Mouse (Mus musculus) frontal cortex, adult (tissue): ENCODE results near the gene Pik3ca.
A peak's percentile ranks its signal among the peaks of the same experiment; 100 is the strongest.

Experiments used
- ATAC-seq: cut with Nextera tagmentation; 2 replicates; pipeline ENCODE4 v1.9.2; 2017; ENCODE audit warnings: mild to moderate bottlenecking, moderate library complexity, mixed read lengths; ENCODE audit not compliant: low TSS enrichment

The Pik3ca gene

DNA sequence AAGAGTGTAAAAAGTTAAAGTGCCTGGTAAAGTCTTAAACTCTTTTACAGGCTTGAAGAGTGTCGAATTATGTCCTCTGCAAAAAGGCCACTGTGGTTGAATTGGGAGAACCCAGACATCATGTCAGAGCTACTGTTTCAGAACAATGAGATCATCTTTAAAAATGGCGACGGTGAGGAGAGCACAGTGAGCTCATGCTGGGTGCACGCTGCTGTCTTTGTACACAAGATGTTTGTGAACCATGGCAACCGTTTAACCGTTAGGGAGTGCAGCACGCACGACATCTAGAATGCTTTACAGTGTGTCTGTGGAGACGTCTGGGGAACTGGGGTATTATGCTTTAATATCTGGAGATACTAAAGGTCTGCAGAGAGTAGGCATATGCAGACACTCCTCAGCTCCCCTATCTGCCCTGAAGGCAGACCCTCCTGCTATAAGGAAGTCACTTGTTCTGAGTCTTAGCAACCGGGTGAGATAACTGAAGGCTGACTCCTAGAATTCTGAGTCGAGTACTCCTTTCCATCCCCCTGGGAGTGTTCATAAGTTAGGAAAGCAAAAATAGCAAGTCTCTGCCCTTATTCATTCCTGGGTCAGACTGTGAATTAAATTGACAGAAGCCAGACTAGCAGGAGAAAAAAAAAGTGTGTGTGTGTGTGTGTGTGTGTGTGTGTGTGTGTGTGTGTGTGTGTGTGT, 57.0 kb downstream of the Pik3ca start:
- ATAC-seq, result no peak

DNA sequence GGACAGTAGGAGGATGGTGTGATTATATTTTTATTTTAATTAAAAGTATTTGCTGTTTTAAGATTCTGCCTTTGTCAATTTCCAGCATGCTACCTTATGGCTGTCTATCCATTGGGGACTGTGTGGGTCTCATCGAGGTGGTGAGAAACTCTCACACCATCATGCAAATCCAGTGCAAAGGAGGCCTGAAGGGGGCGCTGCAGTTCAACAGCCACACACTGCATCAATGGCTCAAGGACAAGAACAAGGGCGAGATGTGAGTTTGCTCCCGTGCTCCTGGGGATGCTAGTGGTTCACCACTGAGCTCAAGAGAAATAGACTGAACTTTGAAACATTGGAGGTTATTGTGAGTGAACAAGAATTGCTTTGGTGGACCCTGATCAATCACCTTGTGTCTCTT, 62.3 kb downstream of the Pik3ca start:
- no peak for ATAC-seq

DNA sequence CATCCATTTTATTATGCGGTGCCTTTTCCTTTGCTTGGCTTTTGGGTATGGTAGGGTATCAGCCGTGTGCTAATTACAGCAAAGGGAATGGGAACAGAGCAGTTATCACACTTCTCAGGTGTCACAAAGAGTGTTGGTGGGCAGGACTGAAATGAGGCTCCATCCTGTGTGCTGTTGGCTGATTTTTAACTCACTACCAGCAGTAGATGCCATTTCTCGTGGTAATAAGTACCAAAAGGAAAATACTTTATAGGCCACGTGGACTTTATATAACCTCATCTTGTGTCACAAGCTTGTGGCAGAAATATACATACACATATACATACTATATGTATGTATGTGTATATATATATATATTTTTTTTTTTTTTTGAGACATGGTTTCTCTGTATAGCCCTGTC, 69.8 kb downstream of the Pik3ca start:
- ATAC-seq, result no peak

DNA sequence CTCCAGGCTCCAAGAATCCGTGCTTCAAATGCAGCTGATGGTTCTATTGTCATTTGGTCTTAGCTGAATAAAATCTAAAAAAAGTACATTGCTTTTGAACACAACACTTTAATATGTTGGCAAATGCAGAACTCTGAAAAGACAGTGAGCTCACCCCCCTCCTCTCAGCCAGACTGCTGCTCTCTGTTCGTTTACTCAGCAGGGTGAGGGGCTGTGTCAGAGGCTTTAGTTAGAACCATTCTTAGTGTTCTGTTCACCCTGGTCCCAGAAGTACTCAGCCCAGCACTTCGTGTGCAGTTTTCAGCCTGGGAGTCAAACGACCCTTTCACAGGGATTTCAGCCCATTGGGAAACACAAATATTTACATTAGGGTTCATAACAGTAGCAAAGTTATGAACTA, 70.9 kb downstream of the Pik3ca start:
- no peak for ATAC-seq

DNA sequence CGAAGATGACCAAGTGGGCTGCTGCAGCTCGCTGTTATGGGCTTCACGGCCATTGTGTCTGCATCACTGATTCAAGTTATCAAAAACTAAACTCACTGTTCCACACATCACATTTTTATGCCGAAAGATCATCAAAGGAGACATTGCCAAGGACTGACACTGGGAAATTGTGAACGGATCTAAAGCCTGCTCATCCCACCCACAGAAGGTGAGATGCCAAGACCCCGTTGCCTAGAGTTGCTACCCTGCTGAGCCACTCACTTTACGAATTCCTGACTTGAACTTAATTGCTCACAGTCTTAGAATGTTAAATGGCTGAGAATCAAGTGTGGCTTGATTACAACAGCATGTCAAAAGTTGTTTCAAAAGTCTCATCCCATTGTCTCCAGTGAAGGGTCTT, 73.0 kb downstream of the Pik3ca start:
- ATAC-seq, result no peak

DNA sequence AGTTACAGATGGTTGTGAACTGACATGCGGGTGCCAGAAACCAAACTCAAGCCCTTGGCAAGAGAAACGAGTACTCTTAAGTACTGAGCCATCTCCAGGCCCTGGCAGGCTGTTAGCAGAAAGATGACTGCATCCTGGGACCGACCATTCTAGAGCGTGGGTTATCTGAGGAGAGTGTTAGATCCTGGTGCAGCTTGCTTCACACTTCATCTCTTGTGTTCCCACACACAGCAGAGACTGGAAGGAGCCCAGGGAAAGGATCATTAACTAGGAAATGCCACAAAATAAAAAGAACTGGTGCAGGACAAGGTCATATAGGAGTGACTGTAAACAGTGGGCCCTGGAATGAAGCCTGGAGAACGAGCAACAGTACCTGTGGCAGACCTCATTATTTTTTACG, 73.6 kb downstream of the Pik3ca start:
- peak; percentile 98 for ATAC-seq

DNA sequence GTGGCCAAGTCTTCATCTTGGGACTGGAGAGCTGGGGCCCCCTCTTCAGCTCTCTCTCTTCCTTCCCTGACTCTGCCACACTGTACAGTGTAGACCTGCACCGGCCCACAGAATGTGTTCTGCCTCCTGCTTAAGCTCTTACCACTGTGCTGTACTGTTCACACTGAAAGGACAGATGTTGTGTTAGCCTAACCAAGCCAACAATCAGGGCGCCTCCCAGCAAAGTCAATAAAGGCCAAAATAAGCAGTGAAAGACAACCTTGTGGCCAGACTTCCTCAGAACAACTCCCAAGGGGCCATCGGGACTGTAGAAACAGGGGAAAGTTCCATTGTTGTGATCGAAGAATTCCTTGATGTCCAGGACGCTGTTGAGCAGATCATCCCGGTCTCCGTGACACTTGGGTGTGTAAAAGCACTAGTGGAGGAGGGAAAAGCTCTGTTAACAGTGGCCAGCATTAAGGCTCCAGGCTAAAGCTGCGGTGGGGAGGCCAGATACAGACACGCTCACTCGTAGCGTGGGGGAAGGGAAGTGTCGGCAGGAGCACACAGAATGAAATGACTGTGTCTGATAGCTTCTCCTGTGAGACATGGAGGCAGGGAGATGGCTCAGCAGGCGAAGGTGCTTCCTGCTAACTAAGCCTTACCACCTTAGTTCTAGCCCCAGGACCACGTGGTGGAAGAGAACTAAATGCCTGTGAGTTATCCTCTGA, 74.9 kb downstream of the Pik3ca start:
- no peak for ATAC-seq

DNA sequence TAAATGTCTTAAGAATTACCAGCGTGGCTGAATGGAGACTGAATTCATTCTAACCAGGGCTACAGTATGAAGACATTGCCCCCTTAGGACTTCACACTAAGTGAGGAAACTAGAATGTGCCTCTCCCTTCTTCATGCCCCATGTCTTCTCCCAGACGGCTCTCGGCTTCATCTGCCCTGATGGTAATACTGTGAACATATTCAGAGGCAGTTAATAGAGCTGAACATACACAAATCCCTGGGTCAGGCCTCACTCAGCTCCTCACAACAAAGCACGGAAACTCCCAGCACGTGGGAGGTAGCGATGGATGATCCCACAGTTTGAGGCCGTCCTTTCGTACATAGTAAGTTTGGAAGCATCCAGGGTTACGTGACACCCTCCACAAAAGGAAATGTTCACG, 75.7 kb downstream of the Pik3ca start:
- ATAC-seq, result no peak

DNA sequence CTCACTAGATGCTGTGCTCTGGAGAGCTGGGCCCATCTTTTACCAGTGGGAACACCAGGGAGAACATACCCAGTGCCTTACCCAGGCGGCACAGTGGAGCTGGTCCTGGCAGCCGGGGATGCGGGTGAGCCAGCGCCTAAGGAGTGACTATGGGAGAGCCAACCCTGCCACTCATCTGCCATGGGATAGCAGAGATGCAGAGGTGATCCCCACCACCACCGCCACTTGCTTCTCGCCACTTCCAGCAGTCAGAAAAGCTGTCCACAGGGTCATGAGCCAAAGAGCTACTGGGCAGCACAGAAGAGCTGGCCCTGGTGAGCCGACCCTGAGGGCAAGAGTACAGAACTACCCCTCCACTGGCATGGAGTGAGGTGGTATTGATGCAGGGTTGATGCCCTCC, 82.5 kb downstream of the Pik3ca start:
- ATAC-seq, result no peak

DNA sequence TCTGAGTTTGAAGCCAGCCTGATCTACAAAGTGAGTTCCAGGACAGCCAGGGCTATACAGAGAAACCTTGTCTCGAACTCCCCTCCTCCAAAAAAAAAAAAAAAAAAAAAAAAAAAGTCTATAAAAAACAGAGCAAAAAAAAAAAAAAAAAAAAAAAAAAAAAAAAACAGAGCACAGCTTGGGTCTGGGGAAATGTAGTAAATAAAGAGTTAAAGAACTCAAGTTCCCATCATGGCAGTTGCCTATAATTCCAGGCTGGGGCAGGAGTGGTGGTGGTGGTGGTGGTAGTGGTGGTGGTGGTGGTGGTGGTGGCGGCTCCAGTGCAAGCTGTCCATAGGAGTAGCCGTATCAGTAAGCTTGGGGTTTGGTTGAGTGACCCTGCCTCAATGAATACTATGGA, 85.6 kb downstream of the Pik3ca start:
- ATAC-seq, result no peak

DNA sequence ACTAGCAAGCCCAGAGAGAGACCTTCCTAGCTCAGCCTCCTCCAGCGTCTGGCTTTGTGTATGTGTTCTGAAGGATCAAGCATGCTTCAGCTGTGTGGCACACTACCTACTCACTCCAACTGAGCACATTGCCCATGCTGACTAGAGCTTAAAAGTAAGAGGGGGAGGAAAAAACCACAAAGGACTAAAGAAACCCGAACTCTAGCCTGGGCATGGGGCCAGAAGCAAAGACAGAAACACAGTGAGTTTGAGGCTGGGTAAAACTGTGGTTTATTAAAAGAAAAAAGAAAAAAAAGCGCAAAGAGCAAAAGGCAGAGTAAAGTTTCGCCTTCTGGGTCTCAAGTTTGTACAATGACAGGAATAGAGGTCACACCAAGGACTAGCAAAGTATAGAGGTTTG, 89.1 kb downstream of the Pik3ca start:
- ATAC-seq, result no peak

DNA sequence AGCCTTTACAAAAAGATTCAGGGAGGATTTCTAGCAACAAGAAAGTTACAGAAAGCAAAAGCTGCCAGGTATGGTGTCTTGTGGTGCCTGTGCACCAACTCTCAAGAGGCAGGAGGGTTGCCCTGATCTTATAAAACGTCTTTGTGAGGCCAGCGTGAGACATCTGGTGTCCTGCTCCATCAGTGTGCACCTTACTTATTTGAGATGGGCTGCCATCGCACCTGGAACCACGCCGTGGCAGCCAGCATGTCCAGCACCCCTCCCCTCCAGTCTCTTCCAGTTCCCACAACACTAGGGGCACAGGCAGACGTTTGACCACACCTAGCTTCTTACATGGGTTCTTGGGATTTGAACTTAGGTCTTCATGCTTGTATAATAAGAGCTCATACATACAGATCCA, 90.7 kb downstream of the Pik3ca start:
- ATAC-seq, result no peak

DNA sequence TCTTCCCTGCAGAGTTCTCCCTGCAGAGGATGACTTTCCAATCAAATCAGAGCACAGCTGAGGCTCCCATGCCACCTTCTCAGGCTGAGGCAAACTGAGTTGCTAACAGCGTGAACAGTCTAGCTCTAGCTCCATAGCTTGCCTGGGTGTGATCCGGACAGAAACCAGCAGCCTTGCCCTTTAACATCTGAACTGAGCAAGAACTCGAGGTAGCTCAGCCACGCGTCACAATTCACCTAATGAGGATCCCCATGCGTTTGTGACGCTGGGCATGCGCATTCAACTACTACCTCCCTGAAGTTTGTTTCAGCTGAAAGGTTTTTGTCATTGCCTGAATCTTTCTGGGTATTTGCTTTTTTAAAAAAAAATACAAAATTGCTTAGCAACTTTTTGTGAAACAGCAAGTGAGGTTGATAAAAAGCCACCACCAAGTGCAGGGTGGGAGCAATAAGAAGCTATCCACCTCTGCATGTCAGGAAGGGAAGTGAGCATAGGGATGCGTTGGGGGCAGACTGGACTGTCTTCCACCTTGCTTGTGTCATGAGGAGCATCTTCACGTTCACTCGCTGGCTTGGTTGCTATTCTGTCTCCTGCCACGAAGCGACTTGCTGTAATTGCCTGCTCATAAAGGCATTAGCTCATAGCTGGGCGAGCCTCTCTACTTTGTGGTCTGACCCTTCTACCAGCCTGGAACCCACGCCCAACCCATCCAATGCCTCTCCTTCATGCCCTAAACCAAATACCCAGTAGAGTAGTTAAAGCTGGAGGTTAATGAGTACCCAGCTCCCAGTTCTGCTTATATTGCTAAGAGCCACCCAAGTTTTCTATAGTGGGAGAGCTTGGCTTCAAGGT, 92.8 kb downstream of the Pik3ca start:
- ATAC-seq, result no peak

DNA sequence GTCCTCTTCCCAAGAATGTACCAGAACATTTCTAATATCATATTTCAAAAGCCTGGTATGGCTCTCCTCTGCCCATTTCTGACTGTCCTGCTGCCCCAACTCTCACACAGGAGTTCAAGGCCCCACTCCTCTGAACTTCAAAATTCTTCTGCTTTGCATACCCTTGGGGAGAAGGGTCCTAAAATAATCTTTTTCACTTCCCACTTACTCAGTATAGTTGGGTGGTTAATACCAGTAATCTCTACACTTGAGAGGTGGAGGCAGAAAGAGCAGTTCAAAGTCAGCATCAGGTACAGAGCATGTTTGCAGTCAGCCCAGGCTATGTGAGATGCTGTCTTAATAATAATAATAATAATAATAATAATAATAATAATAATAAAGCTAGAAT, 93.5 kb downstream of the Pik3ca start:
- ATAC-seq, result no peak

DNA sequence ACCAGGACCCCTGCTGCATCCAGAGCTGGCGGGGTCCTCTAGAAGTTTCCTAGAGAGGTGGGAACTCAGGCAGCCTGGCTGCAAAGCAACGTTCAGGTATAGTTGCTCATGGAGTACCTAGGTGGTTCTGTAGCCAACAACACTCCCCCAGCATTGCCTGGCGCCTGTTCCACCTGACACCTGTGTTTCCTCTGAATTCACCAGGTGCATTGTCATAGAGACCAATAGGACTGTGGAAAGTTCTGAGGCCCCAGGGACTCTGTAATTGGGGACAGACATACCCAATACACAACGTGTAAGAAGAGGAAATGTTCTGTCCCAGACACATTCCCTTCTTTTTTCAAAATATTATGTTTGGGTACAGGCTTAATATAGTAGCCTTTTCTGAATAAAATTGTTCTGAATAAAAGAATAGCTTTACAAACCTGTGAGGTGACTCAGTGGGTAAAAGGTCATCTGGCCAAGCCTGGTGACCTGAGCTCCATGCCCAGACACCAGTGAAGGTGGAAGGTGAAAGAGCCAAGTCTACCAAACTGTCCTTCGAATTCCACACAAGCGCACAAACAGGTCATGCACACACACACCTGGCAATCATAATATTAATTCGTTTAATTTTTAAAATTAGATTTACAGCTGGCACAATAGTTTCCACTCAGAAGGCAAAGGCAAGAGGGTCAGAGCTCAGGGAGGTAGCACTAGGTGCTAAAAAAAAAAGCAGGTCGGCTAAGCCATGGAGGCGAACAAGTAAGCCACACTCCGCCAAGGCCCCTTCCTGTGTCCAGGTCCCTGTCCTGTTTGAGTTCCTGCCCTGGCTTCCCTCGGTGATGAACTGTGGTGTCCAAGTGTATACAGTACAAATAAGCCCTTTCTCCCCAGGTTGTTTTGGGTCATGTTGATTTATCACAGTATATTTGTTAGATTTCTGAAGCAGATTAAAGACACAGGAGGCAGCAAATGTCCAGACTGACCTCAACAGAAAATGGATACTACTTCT, 94.9 kb downstream of the Pik3ca start, which contains the start of gene Kcnmb3:
TSS of gene Kcnmb3 (minus strand) at position 135 of the 994 bp plus-strand sequence.
- ATAC-seq, result no peak

DNA sequence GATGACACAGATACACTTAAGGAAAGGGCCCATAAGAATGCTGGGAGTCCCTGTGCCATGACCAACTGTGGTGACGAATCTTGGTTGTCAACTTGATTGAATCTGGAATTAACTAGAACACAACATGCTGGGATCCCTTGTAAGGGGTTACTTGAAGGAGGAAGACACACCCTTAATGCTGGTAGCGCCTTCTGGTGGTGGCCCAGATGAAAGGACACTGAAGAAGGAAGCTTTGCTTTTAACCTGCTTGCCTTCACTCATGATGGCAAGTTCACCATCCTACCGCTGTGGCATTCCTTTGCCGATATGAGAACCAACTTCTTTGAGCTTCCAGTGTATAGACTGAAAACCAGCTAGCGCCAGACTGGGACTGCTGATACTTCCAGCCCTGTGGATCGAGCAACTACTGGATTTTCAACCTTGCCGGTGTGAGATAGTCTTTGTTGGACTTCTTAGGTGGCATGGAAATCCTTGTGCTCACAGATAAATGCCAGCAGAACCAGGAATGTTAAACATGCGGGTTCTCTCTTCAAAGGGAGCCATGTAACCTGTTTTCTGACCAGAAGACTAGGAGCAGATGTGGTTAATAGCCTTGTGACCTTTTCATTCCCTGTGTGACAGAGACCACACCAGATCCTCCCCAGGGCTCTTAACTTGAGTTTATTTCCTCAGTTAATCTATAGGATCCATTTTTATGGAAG, 97.1 kb downstream of the Pik3ca start:
- ATAC-seq, result no peak

DNA sequence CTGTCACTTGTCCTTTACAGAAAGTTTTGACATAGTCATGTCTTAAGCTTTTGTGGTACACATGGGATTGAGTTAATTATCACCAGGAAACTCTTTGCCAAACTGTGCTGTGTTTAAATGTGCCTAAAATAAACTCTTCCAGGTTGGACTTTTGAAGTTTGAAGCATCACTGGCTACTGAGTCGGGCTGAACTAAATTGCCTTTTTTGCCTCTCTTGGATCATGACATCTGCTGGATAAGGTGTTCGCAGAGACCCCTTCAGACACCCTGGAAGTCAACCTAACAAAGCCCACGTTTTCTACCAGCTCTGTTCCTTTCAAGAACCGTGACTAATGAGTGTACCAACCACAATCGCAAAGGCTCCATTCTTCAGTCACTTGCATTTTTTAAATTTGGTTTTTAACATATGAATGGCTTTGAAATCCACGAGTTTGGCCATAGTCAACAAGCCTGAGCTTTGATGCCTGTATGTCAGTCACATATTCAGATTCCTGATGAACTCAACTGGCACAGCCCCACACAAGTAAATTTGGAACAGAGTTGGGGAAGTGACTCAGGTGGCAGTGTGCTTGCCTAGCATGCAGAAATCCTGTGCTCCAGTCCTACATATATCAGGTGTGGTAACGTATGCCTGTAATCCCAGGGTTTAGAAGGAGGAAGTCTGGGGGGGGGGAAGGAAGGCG, 97.8 kb downstream of the Pik3ca start:
- no peak for ATAC-seq

DNA sequence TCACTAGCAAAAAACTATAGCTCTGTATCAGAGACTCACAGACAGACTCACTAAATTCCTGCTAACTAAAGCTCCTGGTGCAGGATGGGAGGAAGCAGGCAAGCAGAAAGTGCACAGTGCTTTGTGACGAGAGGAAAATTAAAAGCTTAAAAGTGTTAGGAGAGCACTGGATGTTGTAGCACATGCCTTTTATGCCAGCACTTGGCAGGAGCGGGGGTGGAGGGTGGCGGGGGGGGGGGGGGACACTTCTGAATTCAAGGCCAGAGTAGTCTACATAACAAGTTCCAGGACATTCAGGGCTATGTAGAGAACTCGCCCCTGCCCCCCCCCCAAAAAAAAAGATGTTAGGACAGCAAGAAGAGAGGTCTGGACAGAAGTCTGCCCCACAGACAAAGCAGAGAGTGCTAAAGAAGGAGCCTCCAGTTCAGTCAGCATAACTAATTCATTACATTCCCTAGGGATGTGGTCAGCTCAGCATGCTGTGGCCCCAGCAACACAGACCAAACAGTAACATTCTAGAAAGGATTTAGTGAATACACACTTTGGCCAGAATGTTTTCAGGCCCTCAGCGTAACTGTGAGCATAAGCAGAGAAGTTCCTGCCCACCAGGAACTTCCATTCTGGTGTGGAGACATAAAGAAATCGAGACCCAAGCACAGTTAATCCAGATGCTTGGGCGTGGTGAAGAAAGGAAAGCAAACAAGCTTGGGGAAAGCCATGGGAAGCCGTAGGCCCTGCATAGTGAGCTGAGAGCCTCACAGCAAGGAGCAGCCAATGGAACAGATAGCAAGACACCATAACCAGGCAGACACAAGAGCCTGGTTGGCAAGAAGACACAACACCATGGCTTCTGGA, 98.6 kb downstream of the Pik3ca start:
- ATAC-seq, result no peak

DNA sequence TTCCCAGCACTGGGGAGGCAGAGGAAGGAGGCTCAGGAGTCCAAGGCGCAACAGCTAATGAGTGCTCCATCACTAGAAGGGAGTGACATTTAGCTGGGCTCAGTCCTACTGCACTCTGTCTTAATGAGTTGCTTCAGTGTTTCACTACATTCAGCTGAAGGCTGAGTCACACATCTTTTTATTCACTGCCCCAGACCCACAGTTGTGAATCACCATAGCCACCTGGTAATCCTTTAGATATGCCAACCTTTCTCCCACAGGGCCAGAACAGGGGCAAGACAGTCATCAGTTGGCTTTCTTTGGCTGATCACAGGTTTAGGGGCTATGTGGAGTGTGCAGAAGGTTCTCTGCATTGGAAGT, 99.2 kb downstream of the Pik3ca start:
- ATAC-seq, result peak; percentile 27; the same call in 1 of the 2 replicates
